Mouse (Mus musculus): ENCODE results near the gene Tspan4. TPM values are rescaled to one million over a fixed set of nuclear protein-coding genes. Genes with fewer than 3 reads are reported as not detected.

Tspan4 gene
- polyA plus RNA-seq, 1 experiment: 15.7 TPM

DNA sequence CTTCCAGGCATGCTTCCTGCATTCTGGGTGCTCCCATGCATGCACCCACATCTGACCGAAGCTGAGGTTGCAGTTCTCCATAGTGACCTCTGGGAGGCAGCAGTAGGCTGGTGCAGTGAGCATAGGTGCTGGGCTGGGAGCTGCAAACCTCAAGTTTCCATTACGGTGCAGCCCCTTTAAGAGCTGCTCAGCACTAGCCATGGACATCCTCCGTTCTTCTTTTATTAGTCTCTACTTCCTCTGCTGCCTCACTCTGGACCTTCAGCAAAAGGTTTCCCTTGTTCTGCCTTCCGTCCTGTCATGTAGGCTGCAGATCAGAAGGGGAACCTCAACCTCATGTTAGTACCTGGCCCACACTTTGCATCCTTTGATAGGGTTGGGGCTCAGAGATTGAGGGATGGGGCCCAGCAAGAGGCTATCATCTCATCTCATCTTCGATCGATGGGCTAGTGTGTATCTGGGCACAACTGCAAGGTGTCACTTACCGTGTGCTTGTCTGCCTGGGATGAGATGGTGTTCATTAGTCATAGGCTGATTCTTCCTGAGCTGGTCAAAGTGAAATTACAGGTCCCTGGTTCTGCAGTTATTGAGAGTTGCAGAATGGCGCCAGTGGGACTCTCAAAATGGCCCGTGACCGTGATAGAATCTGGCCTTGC, 5.9 kb downstream of the Tspan4 start:
- TF ChIP-seq CTCF (IDR thresholded peaks at IDR 0.05; ENCODE audit: extremely low read depth, insufficient read length, insufficient replicate concordance, low read depth, low read length) (peak; percentile 91; the same call in 1 of the 2 replicates), POLR2A (IDR thresholded peaks at IDR 0.05; ENCODE audit: low read depth, low read length) (no peak)
- Histone ChIP-seq H3K27me3 (ENCODE audit: control insufficient read depth, insufficient read depth, low read length) (peaks cover 17% of the 10 kb centered on the region), H3K4me3 (ENCODE audit: low read depth, low read length) (peak overlapping the region; percentile 64; the same call in 1 of the 2 replicates), H3K4me1 (ENCODE audit: control insufficient read depth, insufficient read depth, insufficient read length, low read length) (peaks cover 25% of the 10 kb centered on the region), H3K27ac (ENCODE audit: insufficient read depth, low read depth, low read length) (no peak overlapping the region), H3K36me3 (ENCODE audit: control insufficient read depth, insufficient read depth, low read length) (no peaks in the 10 kb centered on the region)
- WGBS: 9% methylated on average over 10 of the region's 10 CpGs

GRCm38 (mm10) chr7:141481498-141482401, 6.7 kb downstream of the Tspan4 start:
- 2% methylated on average over 80 of the region's 81 CpGs for WGBS
- TF ChIP-seq CTCF (IDR thresholded peaks at IDR 0.05; ENCODE audit: extremely low read depth, insufficient read length, insufficient replicate concordance, low read depth, low read length): peak; percentile 58; the same call in 1 of the 2 replicates
- TF ChIP-seq POLR2A (IDR thresholded peaks at IDR 0.05; ENCODE audit: low read depth, low read length): no peak
- Histone ChIP-seq H3K4me3 (ENCODE audit: low read depth, low read length) (peak overlapping the region; percentile 64), H3K27ac (ENCODE audit: insufficient read depth, low read depth, low read length) (no peak overlapping the region), H3K27me3 (ENCODE audit: control insufficient read depth, insufficient read depth, low read length) (peaks cover 17% of the 10 kb centered on the region), H3K4me1 (ENCODE audit: control insufficient read depth, insufficient read depth, insufficient read length, low read length) (peaks cover 18% of the 10 kb centered on the region), H3K36me3 (ENCODE audit: control insufficient read depth, insufficient read depth, low read length) (no peaks in the 10 kb centered on the region)

- no peak for TF ChIP-seq CTCF (IDR thresholded peaks at IDR 0.05; ENCODE audit: extremely low read depth, insufficient read length, insufficient replicate concordance, low read depth, low read length)
- no peak for TF ChIP-seq POLR2A (IDR thresholded peaks at IDR 0.05; ENCODE audit: low read depth, low read length)
- Histone ChIP-seq H3K36me3 (ENCODE audit: control insufficient read depth, insufficient read depth, low read length) (no peaks in the 10 kb centered on the region), H3K4me1 (ENCODE audit: control insufficient read depth, insufficient read depth, insufficient read length, low read length) (peaks cover 13% of the 10 kb centered on the region), H3K27ac (ENCODE audit: insufficient read depth, low read depth, low read length) (no peak overlapping the region), H3K27me3 (ENCODE audit: control insufficient read depth, insufficient read depth, low read length) (peaks cover 17% of the 10 kb centered on the region), H3K4me3 (ENCODE audit: low read depth, low read length) (peak overlapping the region; percentile 64)
- WGBS: 21% methylated on average over 11 of the region's 11 CpGs
Observed at GRCm38 (mm10) chr7:141482531-141483024, 7.5 kb downstream of the Tspan4 start.

- Histone ChIP-seq H3K4me3 (ENCODE audit: low read depth, low read length) (no peak overlapping the region), H3K27ac (ENCODE audit: insufficient read depth, low read depth, low read length) (no peak overlapping the region), H3K36me3 (ENCODE audit: control insufficient read depth, insufficient read depth, low read length) (no peaks in the 10 kb centered on the region), H3K27me3 (ENCODE audit: control insufficient read depth, insufficient read depth, low read length) (peaks cover 17% of the 10 kb centered on the region), H3K4me1 (ENCODE audit: control insufficient read depth, insufficient read depth, insufficient read length, low read length) (peaks cover 13% of the 10 kb centered on the region)
- no peak for TF ChIP-seq POLR2A (IDR thresholded peaks at IDR 0.05; ENCODE audit: low read depth, low read length)
- TF ChIP-seq CTCF (IDR thresholded peaks at IDR 0.05; ENCODE audit: extremely low read depth, insufficient read length, insufficient replicate concordance, low read depth, low read length): no peak
- 43% methylated on average over 6 of the region's 6 CpGs for WGBS
Observed at GRCm38 (mm10) chr7:141483114-141483653, 8.1 kb downstream of the Tspan4 start.

DNA sequence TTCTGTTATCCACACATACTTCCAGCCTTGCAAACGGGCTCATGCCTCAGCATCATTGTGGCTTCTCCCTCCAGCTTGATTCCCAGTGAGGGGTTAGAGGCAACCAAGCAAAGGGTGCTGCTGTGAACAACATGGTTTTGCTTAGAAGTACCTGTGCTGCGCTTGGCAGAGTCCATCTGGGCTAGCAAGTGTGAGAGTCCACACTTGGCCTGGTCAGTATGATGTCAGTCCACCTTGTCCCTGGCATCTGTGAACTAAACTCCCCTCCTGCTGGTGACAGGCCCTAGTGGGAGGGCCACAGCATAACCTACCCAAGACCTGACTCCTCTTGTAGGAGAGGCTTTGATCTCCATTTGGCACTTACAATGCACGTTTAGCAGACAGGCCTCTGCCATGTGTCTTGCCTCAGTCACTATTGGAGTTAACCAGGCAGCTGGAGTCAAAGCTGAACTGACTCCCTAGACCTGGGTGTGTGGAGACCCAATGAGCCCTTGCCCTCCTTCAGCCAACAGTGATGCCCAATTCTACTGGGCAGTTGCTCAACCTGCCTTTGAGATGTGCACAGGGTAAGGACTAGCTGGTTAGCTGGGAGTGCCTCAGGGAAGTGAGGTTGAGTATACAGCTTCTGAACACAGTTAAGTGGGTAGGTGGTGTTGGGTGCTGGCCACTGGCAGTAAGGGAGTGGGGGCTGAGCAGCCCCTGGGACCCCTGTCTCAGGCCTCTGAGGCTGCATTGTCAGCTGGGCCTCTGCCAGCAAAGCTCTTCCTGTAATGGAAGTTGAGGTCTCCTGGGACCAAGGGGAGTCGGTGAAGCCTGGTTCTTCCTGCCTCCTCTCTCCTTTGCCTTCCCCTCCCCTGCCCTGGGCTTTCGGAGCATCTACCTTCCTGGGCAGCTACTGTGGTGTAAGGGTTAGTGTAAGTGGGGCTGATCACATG, 9.4 kb downstream of the Tspan4 start:
- H3K4me1 ChIP-seq (ENCODE audit: control insufficient read depth, insufficient read depth, insufficient read length, low read length): peaks cover 13% of the 10 kb centered on the region
- H3K36me3 ChIP-seq (ENCODE audit: control insufficient read depth, insufficient read depth, low read length): no peaks in the 10 kb centered on the region
- no peak overlapping the region for H3K27ac ChIP-seq (ENCODE audit: insufficient read depth, low read depth, low read length)
- TF ChIP-seq CTCF (IDR thresholded peaks at IDR 0.05; ENCODE audit: extremely low read depth, insufficient read length, insufficient replicate concordance, low read depth, low read length) (no peak), POLR2A (IDR thresholded peaks at IDR 0.05; ENCODE audit: low read depth, low read length) (no peak)
- H3K4me3 ChIP-seq (ENCODE audit: low read depth, low read length): no peak overlapping the region
- WGBS: 87% methylated on average over 5 of the region's 5 CpGs
- peaks cover 17% of the 10 kb centered on the region for H3K27me3 ChIP-seq (ENCODE audit: control insufficient read depth, insufficient read depth, low read length)

GRCm38 (mm10) chr7:141485186-141485585, 10.1 kb downstream of the Tspan4 start:
- 74% methylated on average over 2 of the region's 2 CpGs for WGBS
- peaks cover 17% of the 10 kb centered on the region for H3K27me3 ChIP-seq (ENCODE audit: control insufficient read depth, insufficient read depth, low read length)
- H3K4me3 ChIP-seq (ENCODE audit: low read depth, low read length): no peak overlapping the region
- H3K4me1 ChIP-seq (ENCODE audit: control insufficient read depth, insufficient read depth, insufficient read length, low read length): peaks cover 13% of the 10 kb centered on the region
- no peaks in the 10 kb centered on the region for H3K36me3 ChIP-seq (ENCODE audit: control insufficient read depth, insufficient read depth, low read length)
- no peak overlapping the region for H3K27ac ChIP-seq (ENCODE audit: insufficient read depth, low read depth, low read length)
- TF ChIP-seq POLR2A (IDR thresholded peaks at IDR 0.05; ENCODE audit: low read depth, low read length) (no peak), CTCF (IDR thresholded peaks at IDR 0.05; ENCODE audit: extremely low read depth, insufficient read length, insufficient replicate concordance, low read depth, low read length) (no peak)

Data from small intestine, adult 2 months (tissue).